Mouse (Mus musculus) ES-E14 (cell line): ENCODE measurements at regions not wholly inside any gene's neighbourhood (a gene's known extent, or its start where the extent isn't known, plus 50 kb on each side); places are given as distances from the start of the nearest gene placed in this dataset.

Source experiments
- DNase-seq: peaks from one replicate; pipeline ENCODE4 v3.0.0-alpha.2; 2013; ENCODE audit warnings: low read depth, low spot score
- H3K27ac ChIP-seq: 2 replicates; pipeline ENCODE4 v1.5.1; 2012; ENCODE audit warnings: low read depth, mild to moderate bottlenecking, low read length, moderate library complexity, mixed read lengths; ENCODE audit not compliant: poor library complexity, insufficient read depth, severe bottlenecking
- H3K36me3 ChIP-seq: 2 replicates; pipeline ENCODE4 v1.6.1; 2012; ENCODE audit warnings: mild to moderate bottlenecking, low read length, moderate library complexity, mixed read lengths; ENCODE audit not compliant: control insufficient read depth, poor library complexity, insufficient read depth, severe bottlenecking
- H3K4me1 ChIP-seq, 2 experiments: fragments of 150-350 bp in 1 of 2; sonication (generic) in 1 of 2; 2 replicates each; pipeline ENCODE4 v1.6.1; 2012; ENCODE audit warnings: low read length in 2 of 2, mild to moderate bottlenecking in 1 of 2, mixed read lengths in 1 of 2; ENCODE audit not compliant: control insufficient read depth in 2 of 2, insufficient read depth in 2 of 2, poor library complexity in 1 of 2
- H3K4me3 ChIP-seq, 2 experiments: fragments of 150-350 bp in 1 of 2; sonication (generic) in 1 of 2; 2 replicates each; pipeline ENCODE4 v1.5.1; 2012; ENCODE audit warnings: low read length in 2 of 2, low read depth in 1 of 2, mild to moderate bottlenecking in 1 of 2, mixed read lengths in 1 of 2; ENCODE audit not compliant: insufficient read depth in 1 of 2, poor library complexity in 1 of 2, severe bottlenecking in 1 of 2
- H3K9ac ChIP-seq: 2 replicates; pipeline ENCODE4 v1.6.1; 2012; ENCODE audit warnings: low read depth, mild to moderate bottlenecking, low read length, mixed read lengths; ENCODE audit not compliant: poor library complexity, insufficient read depth, severe bottlenecking
- H3K9me3 ChIP-seq: fragments of 150-350 bp; sonication (generic); 2 replicates; pipeline ENCODE4 v1.6.1; 2012; ENCODE audit warnings: low read depth, mild to moderate bottlenecking, low read length; ENCODE audit not compliant: control insufficient read depth, insufficient read depth
- CHD2 ChIP-seq: IDR thresholded peaks from 2 replicates; pipeline ENCODE4 v1.6.1; 2014; ENCODE audit warnings: mild to moderate bottlenecking, low read depth, low read length, inconsistent platforms
- HCFC1 ChIP-seq: IDR thresholded peaks from 2 replicates; pipeline ENCODE4 v1.6.1; 2012; ENCODE audit warnings: low read length, inconsistent platforms, borderline replicate concordance; ENCODE audit not compliant: insufficient read depth
- MAFK ChIP-seq: IDR thresholded peaks from 2 replicates; pipeline ENCODE4 v1.6.1; 2014; ENCODE audit warnings: mild to moderate bottlenecking, low read depth, low read length, inconsistent platforms; ENCODE audit not compliant: insufficient read depth
- ZC3H11A ChIP-seq: IDR thresholded peaks from 2 replicates; pipeline ENCODE4 v1.6.1; 2012; ENCODE audit warnings: low read depth, mild to moderate bottlenecking, inconsistent platforms, low read length, borderline replicate concordance
- ZNF384 ChIP-seq: IDR thresholded peaks from 2 replicates; pipeline ENCODE4 v1.6.1; 2012; ENCODE audit warnings: low read depth, low read length, inconsistent platforms
- in situ Hi-C, 2 experiments: fragments of 600-800 bp; cut with MboI; formaldehyde crosslinking; loops; one replicate each; pipeline ENCODE4 v1.15.1; 2025; ENCODE audit warnings: low sequenced_read_pairs in 2 of 2, inconsistent platforms in 1 of 2; ENCODE audit not compliant: unreplicated experiment in 2 of 2

DNA sequence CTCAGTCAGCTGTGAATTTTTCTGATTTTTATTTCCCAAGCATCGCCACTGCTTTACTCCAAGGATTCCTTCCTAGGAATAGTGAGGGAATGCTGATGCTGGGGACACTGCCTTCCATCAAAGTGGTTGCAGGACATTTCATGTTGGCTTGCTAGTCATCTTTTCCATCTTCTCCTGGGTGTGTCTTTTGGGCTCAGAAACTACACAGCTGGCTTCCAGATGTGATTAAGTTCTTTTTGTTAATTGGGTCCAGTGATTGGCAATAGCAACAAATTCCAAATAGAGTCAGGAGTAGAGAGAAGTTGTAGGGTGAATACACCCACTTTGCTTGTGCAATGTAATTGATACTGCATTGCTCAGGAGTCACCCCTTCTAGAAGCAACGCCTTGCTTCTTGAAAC is 961.3 kb downstream of the Slc22a22 start:
- H3K4me3 ChIP-seq: no peak overlapping the region
- H3K4me1 ChIP-seq: no peaks in the 10 kb centered on the region
- TF ChIP-seq ZC3H11A: no peak
- TF ChIP-seq ZNF384: no peak
- no peak for TF ChIP-seq MAFK
- no peak for TF ChIP-seq HCFC1
- no peak for TF ChIP-seq CHD2
- H3K9ac ChIP-seq: no peak overlapping the region
- H3K9me3 ChIP-seq: no peaks in the 10 kb centered on the region
- H3K27ac ChIP-seq: no peak overlapping the region
- no peaks in the 10 kb centered on the region for H3K36me3 ChIP-seq
- in situ Hi-C loops: no loop called here
- DNase-seq: no peak

DNA sequence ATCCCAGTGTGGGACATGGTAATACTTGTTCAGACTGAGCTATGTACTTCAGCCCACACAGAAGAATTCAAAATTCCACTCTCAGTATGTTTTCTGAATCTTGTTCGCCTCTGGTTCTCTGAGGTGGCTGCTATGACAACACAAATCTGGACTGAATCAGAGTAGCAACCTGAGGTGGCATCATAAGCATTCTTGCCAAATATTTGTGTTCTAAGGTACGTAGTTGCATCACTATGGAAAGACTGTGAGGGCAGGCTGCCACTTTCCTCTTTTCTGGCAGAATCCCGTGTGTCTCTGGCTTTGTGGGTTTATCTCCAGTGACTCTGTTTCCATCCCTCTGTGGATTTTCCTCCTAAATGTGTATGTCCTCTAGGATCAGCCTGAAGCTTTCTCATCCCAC is 978.7 kb downstream of the Slc22a22 start:
- no peak overlapping the region for H3K27ac ChIP-seq
- no peaks in the 10 kb centered on the region for H3K9me3 ChIP-seq
- DNase-seq: no peak
- TF ChIP-seq HCFC1: no peak
- TF ChIP-seq CHD2: no peak
- no peak for TF ChIP-seq ZNF384
- no peak for TF ChIP-seq MAFK
- no peak for TF ChIP-seq ZC3H11A
- H3K9ac ChIP-seq: no peak overlapping the region
- no peaks in the 10 kb centered on the region for H3K4me1 ChIP-seq
- H3K4me3 ChIP-seq: no peak overlapping the region
- no peaks in the 10 kb centered on the region for H3K36me3 ChIP-seq
- in situ Hi-C loops: no loop called here

DNA sequence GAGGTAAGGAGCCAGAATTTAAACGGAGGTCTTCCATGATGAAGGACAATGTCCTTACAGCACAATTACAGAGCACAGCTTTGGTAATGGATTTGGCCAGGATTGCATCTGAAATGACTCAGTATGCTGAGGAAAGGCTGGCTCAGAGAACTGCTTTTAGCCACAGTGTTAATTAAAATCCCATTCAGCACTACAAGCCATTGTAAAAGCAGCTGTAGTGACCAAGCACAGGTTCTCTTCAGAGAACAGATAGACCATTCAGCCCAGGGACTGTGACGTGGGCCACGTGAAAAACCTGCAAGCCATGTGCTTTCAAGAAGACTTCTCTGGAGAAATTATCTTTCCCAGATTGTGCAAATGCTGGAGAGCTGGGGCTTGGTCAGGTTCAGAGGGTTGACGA is 979.7 kb downstream of the Slc22a22 start:
- Histone ChIP-seq H3K4me3 (no peak overlapping the region), H3K27ac (no peak overlapping the region), H3K4me1 (no peaks in the 10 kb centered on the region), H3K36me3 (no peaks in the 10 kb centered on the region), H3K9ac (no peak overlapping the region), H3K9me3 (no peaks in the 10 kb centered on the region)
- TF ChIP-seq MAFK: no peak
- TF ChIP-seq ZC3H11A: no peak
- no peak for TF ChIP-seq CHD2
- no peak for TF ChIP-seq HCFC1
- no peak for TF ChIP-seq ZNF384
- no peak for DNase-seq
- in situ Hi-C loops: no loop called here

- H3K36me3 ChIP-seq: no peaks in the 10 kb centered on the region
- DNase-seq: no peak
- no peaks in the 10 kb centered on the region for H3K9me3 ChIP-seq
- in situ Hi-C loops: no loop called here
- H3K4me3 ChIP-seq: no peak overlapping the region
- H3K4me1 ChIP-seq: no peaks in the 10 kb centered on the region
- no peak overlapping the region for H3K9ac ChIP-seq
- no peak for TF ChIP-seq ZNF384
- TF ChIP-seq CHD2: no peak
- TF ChIP-seq HCFC1: no peak
- no peak for TF ChIP-seq ZC3H11A
- no peak for TF ChIP-seq MAFK
- H3K27ac ChIP-seq: no peak overlapping the region
Measured at GRCm38 (mm10) chr15:56496355-56496754, 981.1 kb downstream of the Slc22a22 start.

DNA sequence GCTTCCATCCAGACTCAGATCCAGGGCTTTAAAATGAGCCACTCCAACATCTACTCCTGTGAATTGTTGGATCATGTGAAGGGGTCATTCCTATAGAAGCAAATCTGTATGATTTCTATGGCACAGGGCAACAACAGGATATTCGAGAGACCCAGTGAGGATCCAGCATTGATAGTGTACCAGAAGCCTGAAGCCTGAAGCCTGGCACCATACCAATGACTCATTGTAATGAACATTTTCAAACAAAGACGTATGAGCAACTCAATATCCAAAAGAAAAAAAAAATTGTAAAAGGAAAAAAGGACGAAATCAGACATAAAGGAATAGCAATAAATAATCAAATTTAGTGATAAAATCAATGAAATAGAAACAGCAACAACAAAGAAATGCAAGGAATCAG is 991.5 kb downstream of the Slc22a22 start:
- H3K4me1 ChIP-seq: peaks cover 0 to 1% of the 10 kb centered on the region in 2 experiments; a peak in 1 of 4 replicates
- H3K36me3 ChIP-seq: no peaks in the 10 kb centered on the region
- no peaks in the 10 kb centered on the region for H3K9me3 ChIP-seq
- TF ChIP-seq CHD2 (no peak), HCFC1 (no peak), MAFK (no peak), ZC3H11A (no peak), ZNF384 (no peak)
- in situ Hi-C loops: no loop called here
- no peak overlapping the region for H3K4me3 ChIP-seq
- no peak overlapping the region for H3K27ac ChIP-seq
- no peak overlapping the region for H3K9ac ChIP-seq
- DNase-seq: no peak
